Mouse (Mus musculus) limb, embryonic 14.5 days (tissue): Measurements from ENCODE around the gene Phactr2. TPM values are rescaled to one million over a fixed set of nuclear protein-coding genes. Genes with fewer than 3 reads are reported as not detected.

Experiments used
- ATAC-seq: fragments of 200-750 bp; cut with Nextera tagmentation; 2 replicates; pipeline ENCODE4 v1.8.0; 2017; ENCODE audit warnings: low read depth, moderate number of reproducible peaks, moderate TSS enrichment; ENCODE audit not compliant: low FRiP score
- DNase-seq: peaks from one replicate; pipeline ENCODE4 v3.0.0-alpha.2; 2015; ENCODE audit warnings: low spot score
- H3K27ac ChIP-seq: fragments of 300-500 bp; sonication (generic); replicated peaks from 2 replicates; pipeline ENCODE4 v1.5.1; 2014; ENCODE audit warnings: low read depth, mild to moderate bottlenecking, low read length, moderate library complexity, mixed read lengths
- H3K27me3 ChIP-seq: fragments of 300-500 bp; sonication (generic); 2 replicates; pipeline ENCODE4 v1.6.1; 2014; ENCODE audit warnings: low read length, mixed read lengths; ENCODE audit not compliant: control insufficient read depth, insufficient read depth
- H3K36me3 ChIP-seq: fragments of 300-500 bp; sonication (generic); 2 replicates; pipeline ENCODE4 v1.6.1; 2014; ENCODE audit warnings: mild to moderate bottlenecking, low read length, moderate library complexity, mixed read lengths; ENCODE audit not compliant: control insufficient read depth, insufficient read depth
- H3K4me1 ChIP-seq: fragments of 300-500 bp; sonication (generic); 2 replicates; pipeline ENCODE4 v1.6.1; 2014; ENCODE audit warnings: antibody characterized with exemption, low read length, mixed read lengths; ENCODE audit not compliant: control insufficient read depth, insufficient read depth
- H3K4me2 ChIP-seq: fragments of 300-500 bp; sonication (generic); replicated peaks from 2 replicates; pipeline ENCODE4 v1.6.1; 2014; ENCODE audit warnings: low read depth, mild to moderate bottlenecking, low read length, moderate library complexity; ENCODE audit not compliant: severe bottlenecking
- H3K4me3 ChIP-seq: fragments of 300-500 bp; sonication (generic); replicated peaks from 2 replicates; pipeline ENCODE4 v1.5.1; 2014; ENCODE audit warnings: low read length
- H3K9ac ChIP-seq: fragments of 300-500 bp; sonication (generic); 2 replicates; pipeline ENCODE4 v1.6.1; 2014; ENCODE audit warnings: mild to moderate bottlenecking, low read depth, low read length, moderate library complexity; ENCODE audit not compliant: severe bottlenecking
- H3K9me3 ChIP-seq: fragments of 300-500 bp; sonication (generic); 2 replicates; pipeline ENCODE4 v1.6.1; 2016; ENCODE audit warnings: low read length; ENCODE audit not compliant: control insufficient read depth
- POLR2A ChIP-seq: fragments of 200-500 bp; IDR thresholded peaks from 2 replicates; pipeline ENCODE4 v1.8.0; 2012; ENCODE audit warnings: inconsistent platforms, mild to moderate bottlenecking, moderate library complexity, borderline replicate concordance; ENCODE audit not compliant: insufficient read depth, insufficient read length; ENCODE audit errors: extremely low read depth
- WGBS: fragments of 180-500 bp; shearing (Covaris S2); extraction: QIAGEN DNeasy Blood & Tissue Kit; methylation state at CpG from one replicate; pipeline ENCODE4 v1.1.7; 2014; 5-methylcytosine and 5-hydroxymethylcytosine counted together
- polyA plus RNA-seq, 2 experiments: library from polyadenylated mRNA; depleted of rRNA in 1 of 2; stranded (reverse) in 1 of 2; unstranded in 1 of 2; fragments of >200 nt; fragmentation: Nextera tagmentation in 1 of 2; extraction: Ambion mirVana in 1 of 2; gene quantifications; 2 replicates each; pipeline versions ENCODE4 v1.2.1 to v1.2.3; 2012 to 2014

The Phactr2 gene
- polyA plus RNA-seq, 2 experiments = 20.0 to 36.5 TPM

- TF ChIP-seq POLR2A = no peak
- Histone ChIP-seq H3K9ac (no peak overlapping the region), H3K9me3 (no peaks in the 10 kb centered on the region), H3K4me3 (no peak overlapping the region), H3K27ac (no peak overlapping the region), H3K27me3 (no peaks in the 10 kb centered on the region), H3K4me2 (no peak overlapping the region), H3K36me3 (peaks cover 6% of the 10 kb centered on the region; the same call in 1 of the 2 replicates), H3K4me1 (peaks cover 4% of the 10 kb centered on the region)
- 79% methylated on average over 6 of the region's 6 CpGs for WGBS
- no peak for DNase-seq
- no peak for ATAC-seq
These were observed 193.8 kb downstream of the Phactr2 start for GRCm38 (mm10) chr10:13280298-13280853.

- Histone ChIP-seq H3K27ac (no peak overlapping the region), H3K4me1 (0 out of 2 replicates have a peak, but pooled peaks cover 3% of the 10 kb centered on the region), H3K9me3 (no peaks in the 10 kb centered on the region), H3K4me2 (no peak overlapping the region), H3K36me3 (peaks cover 6% of the 10 kb centered on the region; the same call in 1 of the 2 replicates), H3K9ac (no peak overlapping the region), H3K27me3 (no peaks in the 10 kb centered on the region), H3K4me3 (no peak overlapping the region)
- WGBS = 90% methylated on average over 5 of the region's 5 CpGs
- no peak for TF ChIP-seq POLR2A
- ATAC-seq (no peak), DNase-seq (no peak)
These were observed 197.9 kb downstream of the Phactr2 start for GRCm38 (mm10) chr10:13276298-13276697.

- Histone ChIP-seq H3K4me2 (no peak overlapping the region), H3K4me3 (no peak overlapping the region), H3K9me3 (no peaks in the 10 kb centered on the region), H3K27me3 (no peaks in the 10 kb centered on the region), H3K9ac (no peak overlapping the region), H3K4me1 (peaks cover 6% of the 10 kb centered on the region; the same call in 1 of the 2 replicates), H3K36me3 (peaks cover 6% of the 10 kb centered on the region; the same call in 1 of the 2 replicates), H3K27ac (no peak overlapping the region)
- DNase-seq = no peak
- ATAC-seq = no peak
- whole genome bisulfite sequencing = 85% methylated on average over 6 of the region's 6 CpGs
- no peak for TF ChIP-seq POLR2A
These were observed 199.1 kb downstream of the Phactr2 start for GRCm38 (mm10) chr10:13275152-13275551.

- Histone ChIP-seq H3K4me2 (no peak overlapping the region), H3K9ac (no peak overlapping the region), H3K4me1 (peaks cover 6% of the 10 kb centered on the region; the same call in 1 of the 2 replicates), H3K36me3 (peaks cover 6% of the 10 kb centered on the region; the same call in 1 of the 2 replicates), H3K4me3 (no peak overlapping the region), H3K27ac (no peak overlapping the region), H3K27me3 (no peaks in the 10 kb centered on the region), H3K9me3 (no peaks in the 10 kb centered on the region)
- ATAC-seq (no peak), DNase-seq (no peak)
- WGBS = 91% methylated on average over 4 of the region's 4 CpGs
- TF ChIP-seq POLR2A = no peak
These were observed 199.5 kb downstream of the Phactr2 start for GRCm38 (mm10) chr10:13274699-13275098.

GRCm38 (mm10) chr10:13273756-13274155, 200.5 kb downstream of the Phactr2 start:
- no peaks in the 10 kb centered on the region for H3K9me3 ChIP-seq
- ATAC-seq = no peak
- no peak overlapping the region for H3K4me3 ChIP-seq
- DNase-seq = no peak
- no peak for TF ChIP-seq POLR2A
- H3K27ac ChIP-seq = no peak overlapping the region
- H3K36me3 ChIP-seq = peaks cover 8% of the 10 kb centered on the region; the same call in 1 of the 2 replicates
- H3K27me3 ChIP-seq = no peaks in the 10 kb centered on the region
- 92% methylated on average over 1 of the region's 1 CpGs for WGBS
- no peak overlapping the region for H3K4me2 ChIP-seq
- H3K4me1 ChIP-seq = peaks cover 6% of the 10 kb centered on the region; the same call in 1 of the 2 replicates
- no peak overlapping the region for H3K9ac ChIP-seq
